Mouse (Mus musculus): ENCODE data around the gene Zfp541.

The Zfp541 gene

GRCm38 (mm10) chr7:16043861-16044435 lies 17.7 kb upstream of the Zfp541 start:
- no peak for DNase-seq (ENCODE audit: low read depth, low spot score)

- no peak for DNase-seq (ENCODE audit: low read depth, low spot score)
Observed at GRCm38 (mm10) chr7:16044531-16044930, 17.1 kb upstream of the Zfp541 start.

DNA sequence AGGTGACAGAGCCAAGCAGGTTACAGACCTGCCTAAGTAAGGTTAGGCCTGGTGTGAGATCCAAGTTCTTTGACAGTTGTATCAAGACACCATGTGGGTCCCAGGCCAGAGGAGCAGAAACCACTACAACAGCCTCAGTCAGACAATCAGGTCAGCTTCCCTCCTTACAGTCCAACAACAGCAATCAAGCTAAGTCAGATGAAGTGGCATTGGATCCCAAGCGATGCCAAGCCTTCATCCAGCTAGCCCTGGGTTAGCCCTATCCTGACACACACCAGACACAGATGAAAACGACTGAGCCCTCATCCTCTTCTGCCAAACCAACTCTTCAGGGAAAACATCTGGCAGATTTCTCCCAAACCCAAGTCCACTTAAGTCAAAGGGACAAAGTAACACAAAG lies 16.1 kb upstream of the Zfp541 start:
- DNase-seq (ENCODE audit: low read depth, low spot score) = no peak

- no peak for DNase-seq (ENCODE audit: low read depth, low spot score)
Observed at GRCm38 (mm10) chr7:16046101-16046480, 15.5 kb upstream of the Zfp541 start.

DNA sequence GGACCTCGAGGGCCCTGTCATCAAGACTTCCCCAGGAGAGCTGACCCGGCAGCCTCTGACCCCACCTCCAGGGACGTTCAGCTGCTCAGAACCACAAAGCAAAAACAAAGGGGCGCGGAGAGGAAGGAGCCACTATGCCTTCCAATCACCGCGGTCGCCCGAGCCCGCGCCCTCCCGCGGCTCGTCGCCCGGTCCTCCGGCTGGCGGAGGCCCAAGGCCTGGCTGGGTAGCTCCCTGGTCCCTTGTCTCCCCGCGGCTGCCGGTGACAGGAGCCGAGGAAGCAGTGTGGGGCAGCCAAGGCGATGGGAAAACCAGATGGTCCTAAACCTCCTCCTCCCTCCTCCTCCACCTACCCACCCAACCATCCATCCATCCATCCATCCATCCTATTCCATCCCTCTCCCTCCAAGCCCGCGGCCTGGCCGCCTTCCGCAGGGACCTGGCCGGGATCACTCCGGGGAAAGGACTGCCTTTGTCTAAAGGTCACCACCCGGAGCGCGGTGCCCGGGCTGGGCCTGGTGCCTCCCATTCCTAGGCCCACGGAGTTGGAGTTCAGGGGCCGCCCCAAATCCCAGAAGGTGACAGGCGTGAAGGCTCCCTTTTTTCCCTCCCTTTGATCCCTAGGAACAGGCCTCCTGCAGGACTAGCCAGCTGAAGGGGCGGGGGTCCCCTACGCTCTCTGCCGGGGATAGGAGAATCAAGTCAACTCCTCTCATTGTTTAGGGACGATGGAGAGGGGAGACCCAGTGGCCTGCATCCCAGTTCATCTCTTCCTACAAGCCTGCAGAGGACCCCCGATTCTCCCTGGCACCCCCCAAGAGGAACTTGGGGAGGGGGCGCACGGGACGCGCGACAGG lies 14.9 kb upstream of the Zfp541 start:
- DNase-seq (ENCODE audit: low read depth, low spot score) = no peak

GRCm38 (mm10) chr7:16047338-16048146 lies 14.1 kb upstream of the Zfp541 start, which contains the start of gene Bicra:
TSS of gene Bicra (minus strand) at chr7:16047921.
- peak; percentile 60 for DNase-seq (ENCODE audit: low read depth, low spot score)

DNA sequence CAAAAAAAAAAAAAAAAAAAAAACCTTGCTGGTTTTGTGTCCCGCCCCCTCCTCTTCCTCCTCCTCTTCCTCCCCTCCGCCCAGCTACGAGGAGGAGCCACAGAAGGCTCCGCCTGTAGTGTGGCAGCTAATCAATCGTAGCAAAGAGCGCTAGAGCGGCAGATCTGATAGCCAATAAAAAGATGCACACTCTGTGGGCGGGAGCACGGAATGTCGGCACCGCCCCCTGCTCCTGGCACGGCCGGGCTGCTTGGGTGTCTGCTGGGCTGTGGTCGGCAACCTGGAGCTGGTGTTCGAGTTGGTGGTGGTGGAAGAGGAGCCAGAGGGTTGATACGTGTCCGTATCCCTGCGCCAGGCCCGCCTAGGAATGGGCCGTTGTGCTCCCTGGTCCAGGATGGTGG lies 13.4 kb upstream of the Zfp541 start:
- peak; percentile 97 for DNase-seq (ENCODE audit: low read depth, low spot score)

- DNase-seq (ENCODE audit: low read depth, low spot score) = no peak
Observed at GRCm38 (mm10) chr7:16048675-16049575, 12.7 kb upstream of the Zfp541 start.

GRCm38 (mm10) chr7:16049576-16049915 lies 12.1 kb upstream of the Zfp541 start:
- DNase-seq (ENCODE audit: low read depth, low spot score) = no peak

- DNase-seq (ENCODE audit: low read depth, low spot score) = no peak
Observed at GRCm38 (mm10) chr7:16050600-16050999, 11.0 kb upstream of the Zfp541 start.

- DNase-seq (ENCODE audit: low read depth, low spot score) = peak; percentile 80
Observed at GRCm38 (mm10) chr7:16051883-16052595, 9.6 kb upstream of the Zfp541 start.

DNA sequence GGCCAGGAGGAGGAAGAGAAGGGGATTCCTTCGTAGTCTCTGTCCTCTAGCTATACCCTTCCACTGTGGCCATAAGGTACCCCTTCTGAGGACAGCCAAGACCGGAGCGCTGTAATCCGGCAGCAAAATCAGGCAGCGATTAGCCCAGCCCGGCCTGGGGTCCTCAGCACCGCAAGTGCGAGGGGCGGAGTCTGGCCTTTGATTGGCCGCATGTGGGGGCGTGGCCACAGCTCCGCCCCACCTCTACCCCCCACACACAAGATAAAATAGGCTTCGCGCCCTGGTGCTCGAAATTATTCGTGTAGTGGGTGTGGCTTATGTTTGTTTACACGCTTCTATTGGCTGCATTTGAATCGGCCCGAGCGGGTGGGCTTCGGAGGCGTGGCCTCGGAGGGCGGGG lies 8.9 kb upstream of the Zfp541 start:
- DNase-seq (ENCODE audit: low read depth, low spot score) = peak; percentile 92

GRCm38 (mm10) chr7:16053105-16053504 lies 8.5 kb upstream of the Zfp541 start:
- no peak for DNase-seq (ENCODE audit: low read depth, low spot score)

DNA sequence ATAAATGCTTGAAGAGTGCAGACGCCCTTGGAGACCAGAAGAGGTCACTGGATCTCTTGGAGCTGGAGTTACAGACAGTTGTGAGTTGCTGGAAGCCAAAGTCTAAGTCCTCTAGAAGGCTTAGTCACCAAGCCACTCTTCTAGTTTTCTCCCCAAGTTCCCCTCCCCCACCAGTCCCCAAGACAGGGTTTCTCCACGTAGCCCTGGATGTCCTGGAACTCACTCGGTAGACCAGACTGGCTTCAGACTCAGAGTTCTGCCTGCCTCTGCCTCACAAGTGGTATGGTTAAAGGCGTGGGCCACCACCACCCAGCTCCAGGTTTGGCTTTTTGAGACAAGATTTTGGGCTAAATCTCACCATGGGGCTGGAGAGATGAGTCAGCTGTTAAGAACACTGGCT lies 6.6 kb upstream of the Zfp541 start:
- no peak for DNase-seq (ENCODE audit: low read depth, low spot score)

- no peak for DNase-seq (ENCODE audit: low read depth, low spot score)
Observed at GRCm38 (mm10) chr7:16055665-16056064, 5.9 kb upstream of the Zfp541 start.

- DNase-seq (ENCODE audit: low read depth, low spot score) = no peak
Observed at GRCm38 (mm10) chr7:16056459-16057135, 5.0 kb upstream of the Zfp541 start.

- no peak for DNase-seq (ENCODE audit: low read depth, low spot score)
Observed at GRCm38 (mm10) chr7:16057136-16057534, 4.5 kb upstream of the Zfp541 start.

DNA sequence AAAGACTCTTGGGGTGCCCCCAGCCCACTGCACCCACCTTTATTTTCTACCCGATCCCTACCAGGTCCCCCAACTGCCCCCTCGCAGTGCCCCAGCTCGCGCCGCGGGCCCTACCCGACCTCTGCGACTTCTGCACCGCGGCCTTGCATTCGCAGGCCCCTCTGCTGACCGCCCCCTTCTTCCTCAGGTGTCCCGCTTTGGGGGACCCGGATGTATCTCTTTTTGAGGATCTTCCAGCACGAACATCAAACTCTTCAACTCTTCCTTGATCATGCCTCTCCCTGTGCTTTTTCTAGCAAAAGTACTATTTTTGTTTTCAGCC lies 446 bp downstream of the Zfp541 start:
- no peak for DNase-seq (ENCODE audit: low read depth, low spot score)

DNA sequence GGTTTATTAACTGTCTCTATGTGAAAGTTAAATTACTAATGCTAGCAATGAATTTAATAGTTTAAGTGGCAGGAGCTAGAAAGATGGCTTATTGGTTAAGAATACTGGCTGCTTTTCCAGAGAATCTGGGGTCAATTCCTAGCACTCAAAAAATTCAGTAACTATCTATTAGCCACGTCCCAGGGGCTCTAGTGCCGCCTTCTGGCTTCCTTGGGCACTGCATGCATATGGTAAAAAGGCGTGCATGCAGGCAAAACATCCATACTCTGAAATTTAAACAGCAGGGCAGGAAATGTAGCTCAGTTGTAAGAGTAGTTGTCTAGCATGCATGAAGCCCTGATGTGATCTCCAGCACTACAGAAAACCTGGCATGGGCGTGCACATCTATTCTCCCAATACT lies 1.9 kb downstream of the Zfp541 start:
- no peak for DNase-seq (ENCODE audit: low read depth, low spot score)

DNA sequence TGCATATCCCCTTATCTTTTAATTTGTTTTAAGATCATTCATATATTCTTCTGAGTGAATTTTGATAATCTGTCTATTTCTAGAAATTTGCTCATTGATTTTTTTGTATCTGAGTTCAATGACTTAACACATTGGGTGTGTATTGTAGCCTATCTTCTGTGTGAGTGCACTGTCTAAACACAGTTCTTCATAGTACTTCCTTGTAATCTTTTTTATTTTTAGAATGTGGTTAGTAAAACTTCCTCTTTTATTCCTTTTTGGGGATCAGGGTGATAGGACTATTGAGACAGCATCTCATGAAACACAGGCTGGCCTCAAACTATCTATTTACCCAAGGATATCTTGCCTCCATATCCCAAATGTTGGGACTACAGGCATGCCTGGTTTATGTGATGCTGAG lies 9.2 kb downstream of the Zfp541 start:
- no peak for DNase-seq (ENCODE audit: low read depth, low spot score)
